Mouse (Mus musculus) midbrain, embryonic 15.5 days (tissue): ENCODE measurements around the gene Fbxl8. TPM values are rescaled to one million over a fixed set of nuclear protein-coding genes. Genes with fewer than 3 reads are reported as not detected.
"Not testable (repeated sequence)": the region's sequence is repeated elsewhere in the genome, so short reads cannot be mapped to it uniquely, and the experiment has no call there.

Experiments used
- ATAC-seq: fragments of 200-750 bp; cut with Nextera tagmentation; replicated peaks from 2 replicates; pipeline ENCODE4 v1.8.0; 2017; ENCODE audit warnings: moderate TSS enrichment
- H3K27ac ChIP-seq: fragments of 300-500 bp; sonication (generic); 2 replicates; pipeline ENCODE4 v1.5.1; 2015; ENCODE audit warnings: mild to moderate bottlenecking, inconsistent platforms
- H3K27me3 ChIP-seq: fragments of 300-500 bp; sonication (generic); replicated peaks from 2 replicates; pipeline ENCODE4 v1.6.1; 2015; ENCODE audit warnings: inconsistent platforms
- H3K36me3 ChIP-seq: fragments of 300-500 bp; sonication (generic); replicated peaks from 2 replicates; pipeline ENCODE4 v1.6.1; 2015; ENCODE audit warnings: inconsistent platforms
- H3K4me1 ChIP-seq: fragments of 300-500 bp; sonication (generic); 2 replicates; pipeline ENCODE4 v1.6.1; 2015; ENCODE audit warnings: inconsistent platforms
- H3K4me2 ChIP-seq: fragments of 300-500 bp; sonication (generic); 2 replicates; pipeline ENCODE4 v1.6.1; 2015; ENCODE audit warnings: inconsistent platforms, mild to moderate bottlenecking, moderate library complexity
- H3K4me3 ChIP-seq: fragments of 300-500 bp; sonication (generic); 2 replicates; pipeline ENCODE4 v1.5.1; 2015; ENCODE audit warnings: mild to moderate bottlenecking, inconsistent platforms
- H3K9ac ChIP-seq: fragments of 300-500 bp; sonication (generic); 2 replicates; pipeline ENCODE4 v1.6.1; 2015; ENCODE audit warnings: mild to moderate bottlenecking, inconsistent platforms
- H3K9me3 ChIP-seq: fragments of 300-500 bp; sonication (generic); 2 replicates; pipeline ENCODE4 v1.6.1; 2016; ENCODE audit warnings: inconsistent platforms
- WGBS: fragments of 180-500 bp; shearing (Covaris S2); methylation state at CpG from one replicate; pipeline ENCODE4 v1.1.7; 2015; ENCODE audit warnings: mixed read lengths; 5-methylcytosine and 5-hydroxymethylcytosine counted together
- polyA plus RNA-seq: library from polyadenylated mRNA; unstranded; fragments of >200 nt; fragmentation: Nextera tagmentation; extraction: Ambion mirVana; gene quantifications from 2 replicates; pipeline ENCODE4 v1.2.1, GENCODE M21; 2015

Fbxl8 gene
- polyA plus RNA-seq, 1 experiment from 2014 or later, result 0.99 TPM

DNA sequence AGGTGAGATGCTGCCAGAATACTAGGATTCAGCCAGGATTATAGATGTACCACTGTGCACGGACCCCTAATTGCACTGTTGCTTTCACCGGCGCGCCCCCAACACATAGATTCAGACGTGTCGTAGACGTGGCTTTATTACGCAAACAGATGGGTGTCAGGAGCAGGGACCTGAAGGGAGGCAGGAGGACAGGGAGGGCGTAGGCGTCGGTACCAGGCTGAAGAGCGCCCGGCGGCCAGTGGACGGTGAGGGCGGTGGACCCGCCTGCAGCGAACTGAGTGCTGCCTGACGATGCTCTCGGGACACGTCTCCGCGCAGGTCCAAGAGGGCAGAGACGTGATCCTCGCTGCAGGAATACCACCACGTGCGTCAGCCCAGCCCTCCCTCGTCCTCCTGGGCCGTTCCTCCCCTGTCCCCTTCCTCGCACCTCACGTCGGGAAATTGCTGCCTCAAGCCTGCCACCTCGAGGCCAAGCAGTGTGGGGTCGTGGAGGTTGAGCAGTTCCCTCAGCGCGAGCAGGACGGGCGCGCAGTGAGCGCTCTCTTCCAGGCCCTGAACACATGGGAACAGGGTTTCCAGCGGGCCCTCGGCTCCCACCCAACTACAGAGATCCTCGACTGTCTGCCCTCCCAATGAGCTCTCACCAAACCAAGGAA, 25.5 kb downstream of the Fbxl8 start, which contains the start of gene 4931428F04Rik:
Gene 4931428F04Rik, minus strand, starts transcription at position 60 of the 656 bp plus-strand sequence.
- Histone ChIP-seq H3K4me1 (peaks cover 50% of the 10 kb centered on the region), H3K27ac (peak within 1 kb of the TSS; percentile 94), H3K4me3 (peak within 1 kb of the TSS; percentile 62), H3K4me2 (peak within 1 kb of the TSS; percentile 70), H3K9ac (peak within 1 kb of the TSS; percentile 68), H3K27me3 (no peaks in the 10 kb centered on the region), H3K36me3 (no peaks in the 10 kb centered on the region; the same call in 1 of the 2 replicates), H3K9me3 (no peaks in the 10 kb centered on the region)
- peak; percentile 35 for ATAC-seq
- WGBS, result under 1% methylated on average over 43 of the region's 43 CpGs

DNA sequence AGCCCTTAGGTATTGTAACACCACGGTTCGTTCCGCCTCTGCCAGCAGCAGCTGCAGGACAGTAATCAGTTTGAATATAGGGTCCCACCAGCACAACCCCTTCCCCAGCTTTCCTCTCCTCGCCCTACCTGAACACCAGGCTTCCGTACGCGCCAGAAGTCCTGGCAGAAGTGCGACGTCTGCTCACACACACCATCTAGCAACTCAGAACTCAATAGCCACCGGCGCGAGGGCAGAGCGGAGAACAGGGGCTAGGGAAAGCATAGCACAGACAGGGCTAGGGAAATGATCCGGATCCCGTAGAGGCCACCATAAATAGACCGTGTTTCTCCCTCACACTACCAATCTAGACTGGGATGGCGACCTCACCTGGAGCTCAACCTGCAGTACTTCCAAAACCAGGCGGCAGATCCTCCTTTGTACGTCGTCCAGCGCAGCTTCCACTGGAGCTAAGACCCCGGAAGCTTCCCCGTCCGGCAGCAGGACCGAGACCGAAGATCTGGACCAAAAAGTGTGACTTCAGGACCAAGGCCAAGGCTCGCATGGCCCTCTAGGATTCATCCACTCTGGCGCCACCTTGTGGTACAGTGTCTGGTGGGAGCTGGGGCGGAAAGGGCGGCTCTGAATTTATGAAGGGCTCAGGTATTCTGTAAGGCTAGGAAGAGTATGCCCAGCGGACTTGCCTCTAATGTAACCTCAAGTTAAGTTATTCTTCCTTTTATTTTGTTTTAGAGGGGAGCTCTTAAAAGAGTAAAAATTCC, 26.3 kb downstream of the Fbxl8 start:
- Histone ChIP-seq H3K9ac (no peak overlapping the region), H3K27ac (peak overlapping the region; percentile 94; the same call in 1 of the 2 replicates)
- WGBS, result 7% methylated on average over 31 of the region's 31 CpGs

DNA sequence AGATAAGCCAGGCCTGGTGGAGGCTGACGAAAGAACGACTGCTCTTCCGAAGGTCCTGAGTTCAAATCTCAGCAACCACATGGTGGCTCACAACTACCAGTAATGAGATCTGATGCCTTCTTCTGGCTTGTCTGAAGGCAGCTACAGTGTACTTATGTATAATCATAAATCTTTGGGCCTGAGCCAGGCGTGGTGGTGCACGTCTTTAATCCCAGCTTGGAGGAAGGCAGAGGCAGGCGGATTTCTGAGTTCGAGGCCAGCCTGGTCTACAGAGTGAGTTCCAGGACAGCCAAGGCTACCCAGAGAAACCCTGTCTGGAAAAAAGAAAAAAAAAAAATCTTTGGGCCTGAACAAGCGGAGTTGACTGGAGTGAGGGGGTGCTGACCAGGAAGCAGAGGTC, 26.9 kb downstream of the Fbxl8 start:
- not testable (repeated sequence) for H3K4me2 ChIP-seq, H3K27ac ChIP-seq, H3K36me3 ChIP-seq, H3K9me3 ChIP-seq, ATAC-seq, H3K9ac ChIP-seq, H3K4me3 ChIP-seq, H3K27me3 ChIP-seq
- 90% methylated on average over 8 of the region's 8 CpGs for WGBS
- peaks cover 36% of the 10 kb centered on the region for H3K4me1 ChIP-seq

More for the DNA sequence above, 26.3 kb downstream of the Fbxl8 start:
- ATAC-seq, result no peak
- Histone ChIP-seq H3K4me2 (peak overlapping the region; percentile 70), H3K36me3 (no peaks in the 10 kb centered on the region), H3K9me3 (no peaks in the 10 kb centered on the region), H3K27me3 (no peaks in the 10 kb centered on the region), H3K4me3 (peak overlapping the region; percentile 62), H3K4me1 (peaks cover 42% of the 10 kb centered on the region)

DNA sequence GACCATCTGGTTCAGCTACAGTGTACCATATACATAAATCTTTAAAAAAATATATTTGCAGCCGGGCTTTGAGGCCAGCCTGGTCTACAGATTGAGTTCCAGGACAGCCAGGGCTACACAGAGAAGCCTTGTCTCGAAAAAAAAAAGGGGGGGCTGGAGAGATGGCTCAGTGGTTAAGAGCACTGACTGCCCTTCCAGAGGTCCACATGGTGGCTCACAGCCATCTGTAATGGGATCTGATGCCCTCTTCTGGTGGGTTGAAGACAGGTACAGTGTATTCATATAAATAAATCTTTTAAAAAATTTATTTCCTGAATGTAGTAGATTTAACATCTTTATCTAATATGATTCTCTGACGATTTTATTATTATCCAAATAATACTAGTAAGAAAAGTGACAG, 27.4 kb downstream of the Fbxl8 start:
- peaks cover 33% of the 10 kb centered on the region for H3K4me1 ChIP-seq
- not testable (repeated sequence) for ATAC-seq, H3K27me3 ChIP-seq, H3K27ac ChIP-seq, H3K4me3 ChIP-seq, H3K4me2 ChIP-seq, H3K9ac ChIP-seq, H3K36me3 ChIP-seq, H3K9me3 ChIP-seq
- WGBS, result 76% methylated on average over 3 of the region's 3 CpGs

DNA sequence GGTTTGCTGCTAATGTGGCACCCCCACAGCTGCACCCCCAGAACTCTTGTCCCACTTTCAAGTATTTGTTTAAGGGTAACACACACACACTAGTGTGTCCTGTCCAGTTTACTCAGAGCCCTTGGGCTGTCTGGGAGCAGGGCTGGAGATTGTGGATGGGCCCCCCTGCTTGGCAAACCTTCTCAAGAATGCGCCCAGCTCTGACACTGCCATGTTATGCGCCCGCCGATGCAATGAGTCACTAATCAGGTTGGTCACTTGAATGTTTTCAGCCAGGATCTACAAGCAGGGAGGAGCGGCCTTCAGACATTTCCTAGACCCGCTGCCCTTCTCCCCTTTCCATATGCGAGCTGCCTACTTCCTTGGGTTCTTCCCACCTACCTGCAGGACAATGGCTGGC, 28.0 kb downstream of the Fbxl8 start:
- H3K4me1 ChIP-seq, result peaks cover 32% of the 10 kb centered on the region
- H3K9me3 ChIP-seq, result no peaks in the 10 kb centered on the region
- no peak overlapping the region for H3K9ac ChIP-seq
- no peaks in the 10 kb centered on the region for H3K27me3 ChIP-seq
- H3K4me2 ChIP-seq, result no peak overlapping the region
- H3K36me3 ChIP-seq, result no peaks in the 10 kb centered on the region
- no peak overlapping the region for H3K27ac ChIP-seq
- WGBS, result 88% methylated on average over 7 of the region's 7 CpGs
- no peak for ATAC-seq
- no peak overlapping the region for H3K4me3 ChIP-seq

DNA sequence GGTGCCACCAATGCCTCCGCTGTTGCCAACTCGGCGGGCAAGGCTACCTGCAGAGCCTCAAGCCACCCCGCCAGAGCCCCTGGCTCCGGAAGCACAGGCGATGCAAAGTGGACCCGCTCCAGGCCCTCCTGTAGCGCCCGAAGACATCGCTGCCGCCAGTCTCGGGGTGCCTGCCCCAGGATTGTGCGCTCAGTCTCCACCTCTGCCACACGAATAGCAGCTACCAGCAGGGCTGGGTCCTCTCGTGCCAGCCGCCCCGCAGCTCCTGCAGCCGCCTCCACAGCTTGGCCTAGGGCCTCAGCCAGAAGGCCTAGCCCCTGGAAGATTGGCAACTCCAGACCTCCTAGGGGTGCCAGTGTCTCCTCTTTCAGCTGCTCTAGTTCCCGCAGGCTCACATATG, 29.0 kb downstream of the Fbxl8 start:
- Histone ChIP-seq H3K4me2 (no peak overlapping the region), H3K9ac (no peak overlapping the region), H3K27ac (no peak overlapping the region), H3K36me3 (no peaks in the 10 kb centered on the region), H3K4me3 (no peak overlapping the region), H3K27me3 (no peaks in the 10 kb centered on the region), H3K9me3 (no peaks in the 10 kb centered on the region), H3K4me1 (peaks cover 27% of the 10 kb centered on the region)
- 69% methylated on average over 19 of the region's 19 CpGs for WGBS
- ATAC-seq, result no peak

DNA sequence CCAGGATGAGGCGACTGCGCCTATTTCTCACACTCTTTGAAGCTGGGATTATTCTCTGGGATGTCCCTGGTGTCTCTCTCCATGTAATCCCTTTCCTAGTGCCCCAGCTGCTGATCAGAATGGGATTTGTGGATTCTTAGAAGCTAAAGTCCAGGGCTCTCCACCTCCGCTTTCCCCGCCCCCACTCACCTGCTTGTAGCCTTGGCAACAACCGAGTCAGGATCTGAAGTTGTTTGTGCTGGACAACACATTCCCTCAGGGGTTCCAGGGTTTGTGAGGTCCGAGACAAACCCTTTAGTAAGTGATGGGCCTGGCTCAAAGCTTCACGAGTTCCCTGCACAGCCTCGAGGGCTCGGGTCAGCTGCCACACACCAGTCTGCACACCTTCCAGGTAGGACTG, 30.3 kb downstream of the Fbxl8 start:
- H3K4me3 ChIP-seq, result no peak overlapping the region
- H3K27me3 ChIP-seq, result no peaks in the 10 kb centered on the region
- peaks cover 34% of the 10 kb centered on the region for H3K4me1 ChIP-seq
- peak overlapping the region; percentile 12; the same call in 1 of the 2 replicates for H3K4me2 ChIP-seq
- 62% methylated on average over 9 of the region's 9 CpGs for WGBS
- H3K9me3 ChIP-seq, result no peaks in the 10 kb centered on the region
- no peak for ATAC-seq
- H3K36me3 ChIP-seq, result peaks cover under 1% of the 10 kb centered on the region; the same call in 1 of the 2 replicates
- H3K9ac ChIP-seq, result no peak overlapping the region
- H3K27ac ChIP-seq, result no peak overlapping the region

DNA sequence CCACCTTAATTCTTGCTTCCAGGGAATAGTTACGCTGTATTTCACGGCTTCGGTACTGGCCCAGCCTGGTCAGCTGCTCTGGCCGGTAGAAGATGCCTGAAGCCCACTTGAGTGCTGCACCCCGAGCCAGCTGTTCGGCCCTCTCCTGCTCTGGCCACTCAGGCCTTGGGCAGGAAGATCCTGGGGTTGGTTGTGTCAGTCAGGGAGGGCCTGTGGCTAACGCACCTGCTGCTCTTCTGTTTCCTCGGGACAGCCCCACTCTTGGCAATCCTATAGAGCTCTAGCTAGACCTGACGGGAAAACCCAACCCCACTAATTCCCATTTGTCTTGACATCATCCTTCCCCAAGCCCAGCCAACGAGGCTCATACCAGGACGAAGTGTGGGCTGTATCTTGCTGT, 30.8 kb downstream of the Fbxl8 start:
- Histone ChIP-seq H3K36me3 (peaks cover 5% of the 10 kb centered on the region), H3K9me3 (no peaks in the 10 kb centered on the region), H3K27ac (no peak overlapping the region), H3K9ac (no peak overlapping the region), H3K4me1 (peaks cover 29% of the 10 kb centered on the region), H3K4me3 (no peak overlapping the region), H3K4me2 (peak overlapping the region; percentile 12; the same call in 1 of the 2 replicates), H3K27me3 (no peaks in the 10 kb centered on the region)
- no peak for ATAC-seq
- WGBS, result 67% methylated on average over 11 of the region's 11 CpGs

DNA sequence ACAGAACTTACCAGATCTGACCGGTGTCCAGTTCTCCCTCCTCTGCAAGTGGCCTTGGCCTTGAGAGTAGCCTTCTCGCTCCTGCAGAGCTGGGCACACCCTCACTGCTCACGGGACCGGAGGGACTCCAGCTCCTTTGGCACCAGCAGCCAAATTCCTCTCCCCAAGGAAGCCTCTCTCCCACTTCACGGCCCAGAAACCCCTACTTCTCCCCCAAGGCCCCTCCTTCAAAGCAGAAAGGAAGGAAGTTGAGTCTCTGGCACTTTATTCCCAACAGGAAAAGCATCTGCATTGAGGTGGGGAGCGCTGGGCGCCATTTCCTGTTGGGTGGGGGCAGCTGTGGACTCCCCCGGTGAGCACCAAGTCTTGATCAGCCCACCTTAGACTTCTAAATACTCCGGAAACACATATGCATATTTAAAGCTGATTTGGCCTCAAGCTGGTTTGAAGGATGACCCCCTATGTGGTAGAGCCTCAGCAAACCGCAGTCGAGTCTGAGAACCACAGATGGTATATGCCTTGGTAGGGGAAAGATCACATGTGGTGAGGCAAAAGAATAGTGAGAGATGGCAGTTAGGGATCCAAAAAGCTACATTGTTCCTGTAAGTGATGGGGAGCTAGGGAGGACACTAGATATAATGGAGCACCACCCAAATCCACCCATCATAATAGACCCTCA, 31.6 kb downstream of the Fbxl8 start, which contains the start of gene Exoc3l:
Gene Exoc3l, minus strand, starts transcription at position 207 of the 679 bp plus-strand sequence.
- no peak within 1 kb of the TSS; the same call in 1 of the 2 replicates for H3K9ac ChIP-seq
- no peak for ATAC-seq

DNA sequence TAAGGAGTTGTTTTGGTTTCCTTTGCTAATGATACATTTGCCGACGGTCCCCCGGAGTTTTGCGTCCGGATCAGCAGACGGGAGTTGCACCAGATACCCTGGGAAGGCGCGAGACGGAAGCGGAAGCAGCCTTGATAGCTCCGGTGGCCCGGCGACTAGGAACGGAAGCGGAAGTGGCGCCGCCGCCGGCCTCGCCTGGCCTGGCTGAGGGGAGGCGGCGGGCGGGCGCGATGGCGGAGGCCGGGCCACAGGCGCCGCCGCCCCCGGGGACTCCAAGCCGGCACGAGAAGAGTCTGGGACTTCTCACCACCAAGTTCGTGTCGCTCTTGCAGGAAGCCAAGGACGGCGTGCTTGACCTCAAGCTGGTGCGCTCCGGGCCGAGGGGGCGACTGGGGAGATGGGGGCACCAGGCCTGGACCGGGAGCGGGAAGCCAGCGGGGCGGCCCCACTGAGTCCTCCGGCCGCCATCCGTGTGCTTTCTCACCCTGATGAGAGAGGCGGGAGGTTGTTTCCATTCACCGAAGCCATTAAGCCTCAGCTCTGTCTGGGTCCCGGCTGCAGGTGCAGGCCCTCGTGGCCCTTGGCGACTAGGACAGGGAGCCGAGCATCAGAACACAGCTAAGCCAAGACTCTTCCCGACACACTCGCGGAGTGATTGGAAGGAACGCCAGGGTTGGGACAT, 33.2 kb downstream of the Fbxl8 start, which contains the start of gene E2f4:
Gene E2f4, plus strand, starts transcription at position 153 of the 682 bp plus-strand sequence.
- H3K27me3 ChIP-seq, result no peaks in the 10 kb centered on the region
- ATAC-seq, result peak; percentile 90
- H3K9me3 ChIP-seq, result no peaks in the 10 kb centered on the region
- WGBS, result under 1% methylated on average over 57 of the region's 58 CpGs
- peaks cover 24% of the 10 kb centered on the region for H3K36me3 ChIP-seq
- H3K9ac ChIP-seq, result peak within 1 kb of the TSS; percentile 99
- peak within 1 kb of the TSS; percentile 99 for H3K4me2 ChIP-seq
- H3K4me1 ChIP-seq, result peaks cover 21% of the 10 kb centered on the region
- peak within 1 kb of the TSS; percentile 100 for H3K4me3 ChIP-seq
- peak within 1 kb of the TSS; percentile 74 for H3K27ac ChIP-seq

More for the DNA sequence above, 31.6 kb downstream of the Fbxl8 start, which contains the start of gene Exoc3l:
- no peaks in the 10 kb centered on the region for H3K9me3 ChIP-seq
- peak within 1 kb of the TSS; percentile 100; the same call in 1 of the 2 replicates for H3K4me3 ChIP-seq
- WGBS, result 71% methylated on average over 11 of the region's 11 CpGs
- peak within 1 kb of the TSS; percentile 99 for H3K4me2 ChIP-seq
- H3K36me3 ChIP-seq, result peaks cover 12% of the 10 kb centered on the region
- H3K27ac ChIP-seq, result 0 out of 2 replicates have a peak within 1 kb of the TSS, but pooled peaks have one; percentile 54
- H3K4me1 ChIP-seq, result peaks cover 21% of the 10 kb centered on the region
- no peaks in the 10 kb centered on the region for H3K27me3 ChIP-seq

DNA sequence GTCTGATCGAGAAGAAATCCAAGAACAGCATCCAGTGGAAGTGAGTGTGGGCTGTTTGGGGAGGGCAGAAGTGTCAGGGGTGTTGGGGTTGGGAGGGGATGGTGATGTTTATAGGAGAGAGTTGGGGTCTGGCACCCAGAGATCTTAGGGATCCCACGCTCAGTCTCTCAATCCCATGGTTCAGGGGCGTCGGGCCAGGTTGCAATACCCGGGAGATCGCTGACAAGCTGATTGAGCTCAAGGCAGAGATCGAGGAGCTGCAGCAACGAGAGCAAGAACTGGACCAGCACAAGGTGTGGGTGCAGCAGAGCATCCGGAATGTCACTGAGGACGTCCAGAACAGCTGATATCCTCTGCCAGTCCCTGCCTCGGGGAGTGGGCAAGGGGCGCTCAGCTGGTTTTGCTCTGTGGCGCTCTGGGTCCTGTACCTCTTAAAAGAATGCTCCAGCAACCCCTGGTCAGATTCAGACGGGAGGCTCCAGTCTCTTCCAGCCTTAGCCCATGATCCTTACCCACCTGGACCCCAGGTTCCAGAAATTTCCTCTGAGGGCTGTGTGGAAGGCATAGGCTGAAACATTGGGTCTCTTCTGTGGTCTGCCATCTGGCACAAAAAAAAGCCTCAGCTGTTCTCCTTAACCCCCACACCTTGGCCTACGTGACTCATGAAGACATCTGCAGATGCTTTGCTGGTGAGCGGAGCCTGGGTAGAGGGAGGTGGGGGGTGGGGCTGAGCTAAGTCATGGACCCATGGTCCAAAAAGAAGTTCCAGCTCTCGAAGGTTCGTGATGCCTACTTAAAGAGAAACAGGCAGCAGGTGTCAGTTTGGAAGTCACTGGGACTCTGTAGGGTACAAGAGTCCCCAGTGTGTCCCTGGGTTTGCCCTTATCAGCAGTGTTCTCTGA, 34.2 kb downstream of the Fbxl8 start:
- Histone ChIP-seq H3K36me3 (peaks cover 29% of the 10 kb centered on the region), H3K4me2 (peak overlapping the region; percentile 99), H3K27ac (no peak overlapping the region; the same call in 1 of the 2 replicates), H3K4me3 (peak overlapping the region; percentile 100), H3K4me1 (peaks cover 21% of the 10 kb centered on the region), H3K27me3 (no peaks in the 10 kb centered on the region), H3K9ac (peak overlapping the region; percentile 99), H3K9me3 (no peaks in the 10 kb centered on the region)
- ATAC-seq, result no peak
- WGBS, result 61% methylated on average over 18 of the region's 18 CpGs
